Mouse (Mus musculus) intestine, postnatal 0 days (tissue): ENCODE results near the gene Cntn5. TPM values are rescaled to one million over a fixed set of nuclear protein-coding genes. Genes with fewer than 3 reads are reported as not detected.

Experiments used
- ATAC-seq: fragments of 200-750 bp; cut with Nextera tagmentation; 2 replicates; pipeline ENCODE4 v1.8.0; 2017; ENCODE audit warnings: mild to moderate bottlenecking, moderate TSS enrichment, moderate library complexity
- H3K27ac ChIP-seq: fragments of 300-500 bp; sonication (generic); 2 replicates; pipeline ENCODE4 v1.5.1; 2014; ENCODE audit warnings: mild to moderate bottlenecking, low read depth, low read length, moderate library complexity
- H3K27me3 ChIP-seq: fragments of 300-500 bp; sonication (generic); replicated peaks from 2 replicates; pipeline ENCODE4 v1.6.1; 2014; ENCODE audit warnings: low read length, mixed read lengths; ENCODE audit not compliant: control insufficient read depth, insufficient read depth
- H3K36me3 ChIP-seq: fragments of 300-500 bp; sonication (generic); 2 replicates; pipeline ENCODE4 v1.6.1; 2014; ENCODE audit warnings: mild to moderate bottlenecking, moderate library complexity; ENCODE audit not compliant: control insufficient read depth, insufficient read depth
- H3K4me1 ChIP-seq: fragments of 300-500 bp; sonication (generic); replicated peaks from 2 replicates; pipeline ENCODE4 v1.6.1; 2014; ENCODE audit warnings: antibody characterized with exemption, low read length, mixed read lengths; ENCODE audit not compliant: control insufficient read depth, insufficient read depth
- H3K4me2 ChIP-seq: fragments of 300-500 bp; sonication (generic); replicated peaks from 2 replicates; pipeline ENCODE4 v1.6.1; 2014; ENCODE audit warnings: low read depth, mild to moderate bottlenecking, moderate library complexity
- H3K4me3 ChIP-seq: fragments of 300-500 bp; sonication (generic); 2 replicates; pipeline ENCODE4 v1.5.1; 2014; ENCODE audit warnings: low read depth, low read length
- H3K9ac ChIP-seq: fragments of 300-500 bp; sonication (generic); 2 replicates; pipeline ENCODE4 v1.6.1; 2014; ENCODE audit warnings: mild to moderate bottlenecking, low read depth, low read length
- H3K9me3 ChIP-seq: fragments of 300-500 bp; sonication (generic); 2 replicates; pipeline ENCODE4 v1.6.1; 2016; ENCODE audit warnings: mixed run types; ENCODE audit not compliant: control insufficient read depth
- CTCF ChIP-seq: sonication (generic); IDR thresholded peaks from 2 replicates; pipeline ENCODE4 v1.5.1; 2016; ENCODE audit warnings: low read depth, mild to moderate bottlenecking, control low read depth, antibody characterized with exemption, moderate library complexity
- WGBS: fragments of 180-500 bp; shearing (Covaris S2); extraction: QIAGEN DNeasy Blood & Tissue Kit; methylation state at CpG from one replicate; pipeline ENCODE4 v1.1.7; 2014; 5-methylcytosine and 5-hydroxymethylcytosine counted together
- polyA plus RNA-seq: library from polyadenylated mRNA; unstranded; fragments of >200 nt; fragmentation: Nextera tagmentation; extraction: Ambion mirVana; gene quantifications from 2 replicates; pipeline ENCODE4 v1.2.1, GENCODE M21; 2015

Gene Cntn5
- polyA plus RNA-seq, 1 experiment from 2014 or later, result 0.87 TPM

DNA sequence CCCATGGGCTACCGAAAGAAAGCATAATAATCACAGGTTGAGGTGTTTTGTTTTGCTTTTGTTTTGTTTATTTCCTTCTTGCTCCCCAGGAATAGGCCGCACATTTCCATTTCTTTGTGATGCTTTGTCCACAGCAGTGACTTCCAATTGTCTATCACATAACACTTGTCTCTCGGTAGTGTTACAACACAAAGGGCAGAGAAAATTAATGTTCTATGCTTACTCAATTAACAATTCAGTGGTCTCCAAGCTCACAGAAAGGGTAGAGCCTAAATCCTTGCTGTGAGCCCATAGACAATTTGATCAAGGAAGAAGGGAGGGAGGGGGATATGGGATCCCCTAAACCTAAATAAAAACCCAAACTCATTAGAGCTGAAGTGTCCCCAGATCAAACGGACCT is 671.2 kb downstream of the Cntn5 start:
- no peak for TF ChIP-seq CTCF
- no peaks in the 10 kb centered on the region for H3K27me3 ChIP-seq
- no peak for ATAC-seq
- H3K4me2 ChIP-seq, result no peak overlapping the region
- H3K4me1 ChIP-seq, result no peaks in the 10 kb centered on the region
- H3K27ac ChIP-seq, result no peak overlapping the region
- H3K9ac ChIP-seq, result no peak overlapping the region
- H3K36me3 ChIP-seq, result no peaks in the 10 kb centered on the region
- no peak overlapping the region for H3K4me3 ChIP-seq
- WGBS, result 86% methylated on average over 4 of the region's 4 CpGs
- H3K9me3 ChIP-seq, result no peaks in the 10 kb centered on the region

DNA sequence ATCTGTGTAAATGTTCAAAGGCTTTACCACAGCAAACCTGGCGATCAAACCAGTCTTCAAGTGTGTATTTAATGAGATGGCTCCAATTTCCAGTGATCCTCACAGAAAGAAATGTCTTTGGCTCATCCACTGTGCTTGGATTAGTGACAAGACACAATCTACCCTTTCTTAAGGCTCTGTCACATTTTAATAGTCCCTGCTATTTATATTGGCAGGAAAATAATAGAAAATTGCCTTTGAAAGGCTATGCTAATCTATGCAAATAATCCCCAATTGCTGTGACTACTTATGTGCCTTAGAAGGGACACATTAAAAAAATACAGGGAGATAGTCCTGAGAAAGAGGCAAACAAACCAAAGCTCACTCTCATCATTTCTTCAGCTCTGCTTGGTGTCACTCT is 672.5 kb downstream of the Cntn5 start:
- ATAC-seq, result no peak

DNA sequence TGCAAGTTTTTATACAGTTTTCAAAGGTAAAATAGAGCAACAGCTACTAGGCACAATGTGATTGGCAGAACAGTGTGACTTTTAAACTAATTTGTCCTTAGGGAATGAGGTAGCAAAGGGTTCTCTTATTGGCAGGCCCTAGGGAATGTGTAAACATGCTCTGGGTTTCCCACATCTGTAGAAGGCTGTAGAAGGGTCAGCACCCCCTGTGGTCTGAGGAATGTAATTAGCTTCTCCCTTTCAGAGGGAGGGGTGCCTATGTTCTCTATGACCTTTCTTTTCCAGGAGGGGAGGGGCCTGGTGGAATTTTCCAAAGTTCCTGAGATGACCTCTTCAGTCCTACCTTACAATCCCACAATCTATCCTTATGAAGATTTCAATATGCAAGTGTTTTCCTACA is 673.6 kb downstream of the Cntn5 start:
- ATAC-seq, result no peak
- H3K4me1 ChIP-seq, result no peaks in the 10 kb centered on the region
- no peak overlapping the region for H3K4me2 ChIP-seq
- no peak for TF ChIP-seq CTCF
- H3K27me3 ChIP-seq, result no peaks in the 10 kb centered on the region
- no peak overlapping the region for H3K27ac ChIP-seq
- H3K9me3 ChIP-seq, result no peaks in the 10 kb centered on the region
- no peak overlapping the region for H3K4me3 ChIP-seq
- H3K9ac ChIP-seq, result no peak overlapping the region
- no peaks in the 10 kb centered on the region for H3K36me3 ChIP-seq

More for the DNA sequence above, 672.5 kb downstream of the Cntn5 start:
- H3K27me3 ChIP-seq, result no peaks in the 10 kb centered on the region
- H3K36me3 ChIP-seq, result no peaks in the 10 kb centered on the region
- TF ChIP-seq CTCF, result no peak
- no peaks in the 10 kb centered on the region for H3K9me3 ChIP-seq
- H3K4me2 ChIP-seq, result no peak overlapping the region
- H3K9ac ChIP-seq, result no peak overlapping the region
- 60% methylated on average over 1 of the region's 1 CpGs for WGBS
- no peak overlapping the region for H3K27ac ChIP-seq
- H3K4me1 ChIP-seq, result no peaks in the 10 kb centered on the region
- no peak overlapping the region for H3K4me3 ChIP-seq

DNA sequence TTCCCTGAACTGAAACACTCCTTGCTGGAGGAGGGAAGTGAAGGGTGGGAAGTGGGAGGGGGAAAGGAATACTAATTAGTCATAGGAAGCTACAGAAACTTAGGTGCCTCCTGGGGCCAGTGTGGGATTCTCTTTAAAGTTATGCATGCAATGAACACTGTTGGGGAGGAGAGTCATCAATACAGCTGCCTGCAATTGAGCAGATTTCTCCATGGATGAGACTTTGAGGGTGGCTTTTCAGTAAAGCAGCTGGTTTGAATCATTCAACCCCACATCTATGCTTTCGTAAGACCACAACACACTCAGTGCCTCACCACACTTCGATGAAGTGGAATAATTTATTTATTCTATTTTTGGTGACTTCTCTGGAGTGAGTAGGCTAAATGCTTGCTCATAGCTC is 674.9 kb downstream of the Cntn5 start:
- H3K27ac ChIP-seq, result no peak overlapping the region
- no peaks in the 10 kb centered on the region for H3K9me3 ChIP-seq
- H3K36me3 ChIP-seq, result no peaks in the 10 kb centered on the region
- TF ChIP-seq CTCF, result no peak
- H3K27me3 ChIP-seq, result no peaks in the 10 kb centered on the region
- WGBS, result 50% methylated on average over 2 of the region's 2 CpGs
- ATAC-seq, result no peak
- H3K9ac ChIP-seq, result no peak overlapping the region
- no peak overlapping the region for H3K4me3 ChIP-seq
- H3K4me2 ChIP-seq, result no peak overlapping the region
- no peaks in the 10 kb centered on the region for H3K4me1 ChIP-seq

DNA sequence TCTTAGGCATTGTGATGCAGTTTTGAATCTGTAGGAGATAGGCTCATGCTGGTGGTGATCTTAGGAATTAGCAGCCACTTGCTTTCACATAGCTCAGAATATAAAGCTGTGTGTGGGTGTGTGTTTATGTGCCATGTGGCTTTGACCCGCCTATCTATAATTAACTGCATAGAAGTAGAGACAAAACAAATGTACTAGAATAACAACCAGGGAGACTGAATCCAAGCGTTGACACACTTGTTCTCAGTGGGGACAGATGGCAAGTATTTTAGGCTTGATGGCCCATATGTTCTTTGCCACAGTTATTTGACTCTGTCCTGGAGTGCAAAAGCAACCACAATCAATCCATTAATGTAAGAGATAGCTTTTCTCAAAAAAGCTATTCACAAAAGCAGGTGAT is 678.6 kb downstream of the Cntn5 start:
- Histone ChIP-seq H3K27ac (no peak overlapping the region), H3K27me3 (no peaks in the 10 kb centered on the region), H3K4me1 (no peaks in the 10 kb centered on the region), H3K4me3 (no peak overlapping the region), H3K36me3 (no peaks in the 10 kb centered on the region), H3K9me3 (no peaks in the 10 kb centered on the region), H3K4me2 (no peak overlapping the region), H3K9ac (no peak overlapping the region)
- WGBS, result 80% methylated on average over 2 of the region's 2 CpGs
- no peak for TF ChIP-seq CTCF
- ATAC-seq, result no peak

DNA sequence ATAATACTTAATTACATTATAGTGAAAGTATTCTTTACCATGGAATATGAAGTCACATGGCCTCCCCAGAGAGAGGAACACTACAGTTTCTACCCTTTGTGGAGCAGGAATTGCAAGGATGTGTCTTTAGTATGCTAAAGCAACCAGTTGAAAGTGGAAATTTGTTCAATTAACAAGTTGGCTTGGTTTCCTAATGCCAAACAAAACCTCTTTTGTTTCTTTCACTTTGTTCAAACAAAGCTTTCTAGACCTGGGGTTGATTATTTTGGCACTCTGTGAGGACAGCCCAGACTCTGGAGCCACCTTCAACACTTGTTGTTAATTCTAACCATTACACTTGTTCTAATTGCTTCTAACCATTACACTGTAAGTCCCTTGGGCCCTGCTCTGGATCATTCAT is 718.5 kb downstream of the Cntn5 start:
- Histone ChIP-seq H3K4me1 (no peaks in the 10 kb centered on the region), H3K9me3 (no peaks in the 10 kb centered on the region), H3K4me2 (no peak overlapping the region), H3K36me3 (no peaks in the 10 kb centered on the region), H3K4me3 (no peak overlapping the region), H3K27ac (no peak overlapping the region), H3K27me3 (no peaks in the 10 kb centered on the region), H3K9ac (no peak overlapping the region)
- ATAC-seq, result no peak
- no peak for TF ChIP-seq CTCF

DNA sequence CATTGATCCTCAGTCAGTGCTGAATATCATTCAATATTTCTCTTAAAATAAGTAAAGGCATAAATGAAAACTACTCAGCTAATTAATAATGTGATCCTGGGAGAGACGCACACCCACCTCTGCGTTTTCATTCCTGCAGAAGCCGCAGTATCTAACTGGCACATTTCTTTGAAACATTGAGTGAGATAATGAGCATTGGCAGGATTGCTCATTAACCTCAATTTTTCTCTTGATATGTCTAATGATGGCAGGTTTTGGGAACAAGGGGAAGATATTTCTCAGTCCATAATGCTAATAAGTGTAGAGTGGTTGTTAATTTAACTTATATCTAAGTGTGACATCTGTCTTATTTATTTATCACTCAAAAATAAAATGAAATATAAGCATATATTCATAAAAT is 734.0 kb downstream of the Cntn5 start:
- Histone ChIP-seq H3K9ac (no peak overlapping the region), H3K4me2 (no peak overlapping the region), H3K4me3 (no peak overlapping the region), H3K9me3 (no peaks in the 10 kb centered on the region), H3K4me1 (no peaks in the 10 kb centered on the region), H3K27ac (no peak overlapping the region), H3K36me3 (no peaks in the 10 kb centered on the region), H3K27me3 (no peaks in the 10 kb centered on the region)
- no peak for TF ChIP-seq CTCF
- WGBS, result 85% methylated on average over 3 of the region's 3 CpGs
- ATAC-seq, result no peak
